Mouse (Mus musculus) C2C12 (cell line): ENCODE measurements around the gene Btbd2. TPM values are rescaled to one million over a fixed set of nuclear protein-coding genes. Genes with fewer than 3 reads are reported as not detected.
A peak's percentile ranks its signal among the peaks of the same experiment; 100 is the strongest.

Source experiments
- H3K27me3 ChIP-seq: one replicate; pipeline ENCODE4 v1.6.1; 2011; ENCODE audit not compliant: control insufficient read depth, insufficient read depth, insufficient read length
- H3K36me3 ChIP-seq: one replicate; pipeline ENCODE4 v1.6.1; 2011; ENCODE audit not compliant: control insufficient read depth, insufficient read depth
- H3K4me3 ChIP-seq: one replicate; pipeline ENCODE4 v1.5.1; 2011; ENCODE audit warnings: mild to moderate bottlenecking, control low read depth; ENCODE audit not compliant: poor library complexity, insufficient read depth, severe bottlenecking
- H3K79me2 ChIP-seq: one replicate; pipeline ENCODE4 v1.6.1; 2011; ENCODE audit not compliant: control insufficient read depth, insufficient read depth
- H3K79me3 ChIP-seq: one replicate; pipeline ENCODE4 v1.6.1; 2011; ENCODE audit warnings: low read depth, control low read depth
- H3ac ChIP-seq: one replicate; pipeline ENCODE3; 2011; ENCODE audit warnings: low read depth; ENCODE audit not compliant: control insufficient read depth, insufficient read length
- CEBPB ChIP-seq: IDR thresholded peaks from one replicate; pipeline ENCODE4 v1.6.1; 2011; ENCODE audit warnings: low read depth, mild to moderate bottlenecking, control low read depth, moderate library complexity
- CTCF ChIP-seq: IDR thresholded peaks from one replicate; pipeline ENCODE4 v1.5.1; 2011; ENCODE audit not compliant: control insufficient read depth, insufficient read depth, insufficient read length
- FOSL1 ChIP-seq: IDR thresholded peaks from one replicate; pipeline ENCODE4 v1.8.0; 2011; ENCODE audit warnings: mild to moderate bottlenecking, low read length; ENCODE audit not compliant: poor library complexity, insufficient read depth, severe bottlenecking
- MAX ChIP-seq: IDR thresholded peaks from one replicate; pipeline ENCODE4 v1.6.1; 2011; ENCODE audit warnings: mild to moderate bottlenecking, control low read depth
- MYOD1 ChIP-seq: IDR thresholded peaks from one replicate; pipeline ENCODE4 v1.6.1; 2011; ENCODE audit warnings: low read depth; ENCODE audit not compliant: control insufficient read depth, insufficient read length
- MYOG ChIP-seq: IDR thresholded peaks from one replicate; pipeline ENCODE4 v1.6.1; 2011; ENCODE audit not compliant: control insufficient read depth, insufficient read length; ENCODE audit errors: extremely low read depth
- USF1 ChIP-seq: IDR thresholded peaks from one replicate; pipeline ENCODE4 v1.6.1; 2011; ENCODE audit warnings: low read depth, mild to moderate bottlenecking, control low read depth, moderate library complexity
- polyA plus RNA-seq: library from polyadenylated mRNA; unstranded; fragments of >200 nt; fragmentation: generic; extraction: Trizol; gene quantifications from one replicate; pipeline ENCODE4 v1.2.1, GENCODE M21; 2012; ENCODE audit warnings: missing spikeins

Btbd2 gene
- polyA plus RNA-seq, 1 experiment: 53.8 TPM

GRCm38 (mm10) chr10:80697393-80697787 is 40.5 kb upstream of the Btbd2 start:
- H3K36me3 ChIP-seq: peaks cover 17% of the 10 kb centered on the region
- H3ac ChIP-seq: no peak overlapping the region
- peaks cover 31% of the 10 kb centered on the region for H3K79me2 ChIP-seq
- TF ChIP-seq CTCF (no peak), MYOG (no peak), CEBPB (no peak), MYOD1 (no peak), FOSL1 (no peak), MAX (no peak), USF1 (no peak)
- H3K4me3 ChIP-seq: no peak overlapping the region
- no peaks in the 10 kb centered on the region for H3K27me3 ChIP-seq
- H3K79me3 ChIP-seq: peaks cover 6% of the 10 kb centered on the region

- TF ChIP-seq MYOD1: peak; percentile 90
- no peak for TF ChIP-seq MAX
- peaks cover 6% of the 10 kb centered on the region for H3K79me3 ChIP-seq
- H3ac ChIP-seq: no peak overlapping the region
- H3K36me3 ChIP-seq: peaks cover 17% of the 10 kb centered on the region
- H3K4me3 ChIP-seq: no peak overlapping the region
- H3K27me3 ChIP-seq: no peaks in the 10 kb centered on the region
- peaks cover 31% of the 10 kb centered on the region for H3K79me2 ChIP-seq
These were observed 39.9 kb upstream of the Btbd2 start for GRCm38 (mm10) chr10:80696502-80697392.

GRCm38 (mm10) chr10:80695801-80696501 is 39.1 kb upstream of the Btbd2 start:
- TF ChIP-seq CTCF (no peak), CEBPB (no peak), MAX (no peak), USF1 (no peak), FOSL1 (no peak), MYOD1 (no peak), MYOG (no peak)
- Histone ChIP-seq H3K36me3 (peaks cover 18% of the 10 kb centered on the region), H3K79me3 (peaks cover 6% of the 10 kb centered on the region), H3K4me3 (no peak overlapping the region), H3K27me3 (no peaks in the 10 kb centered on the region), H3ac (no peak overlapping the region), H3K79me2 (peaks cover 31% of the 10 kb centered on the region)

GRCm38 (mm10) chr10:80695186-80695585 is 38.3 kb upstream of the Btbd2 start:
- Histone ChIP-seq H3K27me3 (no peaks in the 10 kb centered on the region), H3K36me3 (peaks cover 26% of the 10 kb centered on the region), H3K4me3 (no peak overlapping the region), H3K79me3 (peaks cover 5% of the 10 kb centered on the region), H3ac (no peak overlapping the region), H3K79me2 (peaks cover 24% of the 10 kb centered on the region)
- TF ChIP-seq CTCF (no peak), USF1 (no peak), MAX (no peak), CEBPB (no peak), MYOD1 (no peak), FOSL1 (no peak), MYOG (no peak)

- H3K4me3 ChIP-seq: no peak overlapping the region
- no peaks in the 10 kb centered on the region for H3K79me3 ChIP-seq
- H3K36me3 ChIP-seq: peaks cover 30% of the 10 kb centered on the region
- no peak for TF ChIP-seq MYOG
- TF ChIP-seq CTCF: no peak
- no peak for TF ChIP-seq MYOD1
- no peak for TF ChIP-seq USF1
- no peak for TF ChIP-seq MAX
- no peak for TF ChIP-seq FOSL1
- H3K79me2 ChIP-seq: peaks cover 15% of the 10 kb centered on the region
- no peaks in the 10 kb centered on the region for H3K27me3 ChIP-seq
- no peak overlapping the region for H3ac ChIP-seq
These were observed 37.5 kb upstream of the Btbd2 start for GRCm38 (mm10) chr10:80694159-80694938.
